Mouse (Mus musculus) embryonic fibroblast, embryonic 13.5 days (primary cell): Measurements from ENCODE around the gene Camk1d.

Experiments
- CTCF ChIP-seq: IDR thresholded peaks from 2 replicates; pipeline ENCODE4 v1.5.1; 2011; ENCODE audit warnings: mild to moderate bottlenecking, control low read depth, low read length, moderate library complexity, borderline replicate concordance; ENCODE audit not compliant: insufficient read depth
- POLR2A ChIP-seq: IDR thresholded peaks from 2 replicates; pipeline ENCODE4 v1.6.1; 2011; ENCODE audit warnings: low read depth, mild to moderate bottlenecking, control low read depth, low read length, moderate library complexity

- TF ChIP-seq CTCF, result no peak
- TF ChIP-seq POLR2A, result no peak
Measured at GRCm38 (mm10) chr2:5645584-5645983, 68.7 kb downstream of the Camk1d start.
